Mouse (Mus musculus) megakaryocyte-erythroid progenitor cell, adult 5 weeks (primary cell): ENCODE measurements around the gene Lin9. TPM values are rescaled to one million over a fixed set of nuclear protein-coding genes. Genes with fewer than 3 reads are reported as not detected.

Experiments used
- polyA plus RNA-seq: library from polyadenylated mRNA; stranded (reverse); fragments of >175 nt; gene quantifications from 2 replicates; pipeline ENCODE4 v1.2.3, GENCODE M21; 2012

Gene Lin9
- 0.79 and 1.1 TPM in 2 replicates for polyA plus RNA-seq

DNA sequence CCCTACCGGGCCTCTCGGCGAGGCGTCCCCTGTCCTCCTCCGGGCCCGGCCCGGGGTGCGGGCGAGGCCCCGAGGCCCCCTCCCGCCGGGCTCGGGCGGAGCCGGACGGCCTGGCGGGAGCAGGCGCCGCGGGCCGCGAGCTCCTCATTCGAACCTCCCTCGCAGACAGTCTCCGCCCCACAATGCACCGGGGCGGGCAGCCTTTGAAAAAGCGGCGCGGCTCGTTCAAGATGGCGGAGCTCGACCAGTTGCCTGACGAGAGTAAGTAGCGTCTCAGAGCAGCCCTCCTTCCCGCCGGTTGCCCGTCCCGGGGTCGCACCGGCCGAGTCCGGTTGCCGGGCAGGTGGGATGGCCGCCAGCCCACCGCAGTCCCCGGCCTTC lies at the start of gene Lin9:
Gene Lin9 (plus strand): TSS at position 14 of the 381 bp plus-strand sequence.

DNA sequence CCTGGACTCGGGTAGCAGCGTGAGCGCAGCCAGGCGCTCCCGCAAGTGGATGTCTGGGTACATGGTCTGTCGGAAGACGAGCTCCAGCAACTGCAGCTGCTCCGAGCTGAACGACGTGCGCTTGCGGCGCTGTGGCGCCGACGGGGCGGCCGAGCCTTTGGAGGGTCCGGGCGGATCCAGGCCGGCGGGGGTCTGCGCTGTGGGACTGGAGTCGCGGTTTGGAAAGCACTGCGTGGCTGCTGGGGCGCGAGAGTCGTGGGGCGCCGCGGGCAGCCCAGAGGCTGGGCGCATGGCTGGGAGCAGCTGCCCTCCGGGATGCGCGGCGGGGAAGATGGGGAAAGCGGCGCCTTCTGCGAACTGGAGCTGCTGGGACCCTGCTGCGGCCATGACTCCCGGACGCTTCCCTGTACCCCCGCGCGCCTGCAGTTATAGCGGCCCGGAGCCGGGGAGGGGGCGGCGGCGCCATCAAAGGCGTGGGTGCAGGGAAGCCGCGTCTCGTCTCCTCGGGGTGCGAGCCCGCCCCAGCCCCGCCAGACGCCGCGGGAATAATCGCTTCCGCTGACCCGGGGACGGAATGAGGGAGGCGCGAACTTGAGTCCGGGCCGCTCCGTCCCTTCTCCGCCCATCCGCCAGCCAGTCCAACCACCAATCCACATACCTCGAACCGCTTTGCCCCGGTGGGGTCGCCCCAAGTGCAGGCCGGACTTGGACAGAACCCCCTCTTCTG lies 55.8 kb downstream of the Lin9 start, which contains the start of gene Mixl1:
Gene Mixl1 (minus strand): TSS at position 409 of the 727 bp plus-strand sequence.

DNA sequence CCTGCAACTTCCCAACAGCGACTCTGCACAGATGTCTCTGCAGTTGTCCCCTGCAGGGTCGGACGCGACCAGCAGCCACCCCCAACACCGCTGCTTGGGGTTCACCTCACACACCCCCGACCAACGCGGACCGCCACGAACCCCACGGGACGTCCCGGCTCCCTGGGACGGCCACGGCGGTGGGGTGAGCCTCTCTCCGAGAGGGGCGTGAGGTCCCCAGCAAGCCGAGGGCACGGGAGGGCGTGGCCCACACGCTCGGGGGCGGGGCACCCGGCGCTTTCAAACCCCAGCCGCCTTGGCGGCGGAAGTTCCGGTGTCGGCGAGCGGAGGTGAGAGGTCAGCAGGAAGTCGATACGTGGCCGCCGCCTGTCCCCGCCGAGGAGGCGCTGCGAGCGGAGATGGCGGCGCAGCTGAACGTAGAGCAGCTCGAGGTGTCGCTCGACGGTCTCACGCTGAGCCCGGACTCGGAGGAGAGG lies 84.8 kb downstream of the Lin9 start, which contains the start of gene Acbd3:
Gene Acbd3 (plus strand): TSS at position 340 of the 476 bp plus-strand sequence.

Other genes with a start within 250 kb of the Lin9 start
- gene Stum, start 157.6 kb upstream of the Lin9 start, polyA plus RNA-seq, result 0.02 TPM in 1 of 2 replicates, not detected in the other
- 125 and 173 TPM in 2 replicates for gene Parp1, start 72.2 kb upstream of the Lin9 start, polyA plus RNA-seq
- gene Mixl1, start 55.9 kb downstream of the Lin9 start, polyA plus RNA-seq, result 0.11 and 0.12 TPM in 2 replicates
- 8.9 and 12.2 TPM in 2 replicates for gene Acbd3, start 84.9 kb downstream of the Lin9 start, polyA plus RNA-seq
- gene H3f3a, start 172.8 kb downstream of the Lin9 start, polyA plus RNA-seq, result 1,624 and 1,774 TPM in 2 replicates
- 40.0 and 67.6 TPM in 2 replicates for gene Sde2, start 210.0 kb downstream of the Lin9 start, polyA plus RNA-seq